Mouse (Mus musculus) testis, postnatal 10 days (tissue): ENCODE data around the gene Serpinb6e.

Source experiments
- DNase-seq: peaks from one replicate; pipeline ENCODE4 v3.0.0; 2021; ENCODE audit warnings: low spot score

The Serpinb6e gene

GRCm38 (mm10) chr13:33843308-33843707, at the start of gene Serpinb6e:
Serpinb6e (minus strand) TSS chr13:33843408.
- no peak for DNase-seq

- no peak for DNase-seq
Measured at GRCm38 (mm10) chr13:33830751-33831150, 12.5 kb downstream of the Serpinb6e start.

GRCm38 (mm10) chr13:33823421-33823820, 19.8 kb downstream of the Serpinb6e start:
- no peak for DNase-seq

GRCm38 (mm10) chr13:33821490-33822143, 21.6 kb downstream of the Serpinb6e start:
- no peak for DNase-seq
